Mouse (Mus musculus): Measurements from ENCODE around the gene Msi2.
A peak's percentile ranks its signal among the peaks of the same experiment; 100 is the strongest.

Msi2 gene

DNA sequence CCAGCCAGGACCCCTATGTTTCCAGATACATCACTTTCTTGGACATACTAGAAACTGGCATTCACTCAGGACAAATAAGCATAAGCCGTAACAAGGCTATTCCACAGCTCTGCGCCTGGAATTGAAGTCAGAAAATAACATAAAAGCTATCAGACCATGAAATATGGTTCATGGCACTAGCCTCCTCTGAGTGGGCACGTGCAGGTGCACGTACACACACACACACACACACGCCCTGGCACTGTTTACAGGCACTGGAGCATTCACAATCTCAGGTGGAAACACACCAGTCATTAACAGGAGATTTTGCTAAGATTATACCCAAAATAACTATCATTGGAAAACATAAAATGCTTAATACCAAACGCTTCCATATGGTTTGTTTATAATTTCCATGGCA lies 81.4 kb downstream of the Msi2 start:
- no peak for DNase-seq (ENCODE audit: low spot score)

DNA sequence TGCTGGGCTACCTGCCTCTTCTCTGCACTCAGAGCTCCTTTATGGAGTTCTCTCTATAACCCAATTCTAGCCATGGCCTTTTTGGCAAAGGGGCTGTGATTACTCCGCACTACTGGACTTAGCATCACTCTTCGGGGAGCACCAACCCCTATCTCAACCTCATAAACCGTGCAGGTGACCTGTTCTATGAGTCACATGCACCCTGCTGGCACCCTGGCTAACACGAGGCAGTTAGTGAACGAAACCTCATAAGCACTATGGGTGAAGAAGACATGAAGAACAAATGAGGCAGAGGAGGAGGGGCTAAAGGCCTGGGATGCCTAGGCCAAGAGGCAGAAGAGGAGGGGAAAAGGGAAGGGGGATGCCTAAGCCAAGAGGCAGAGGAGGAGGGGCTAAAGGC lies 82.0 kb downstream of the Msi2 start:
- no peak for DNase-seq (ENCODE audit: low spot score)

DNA sequence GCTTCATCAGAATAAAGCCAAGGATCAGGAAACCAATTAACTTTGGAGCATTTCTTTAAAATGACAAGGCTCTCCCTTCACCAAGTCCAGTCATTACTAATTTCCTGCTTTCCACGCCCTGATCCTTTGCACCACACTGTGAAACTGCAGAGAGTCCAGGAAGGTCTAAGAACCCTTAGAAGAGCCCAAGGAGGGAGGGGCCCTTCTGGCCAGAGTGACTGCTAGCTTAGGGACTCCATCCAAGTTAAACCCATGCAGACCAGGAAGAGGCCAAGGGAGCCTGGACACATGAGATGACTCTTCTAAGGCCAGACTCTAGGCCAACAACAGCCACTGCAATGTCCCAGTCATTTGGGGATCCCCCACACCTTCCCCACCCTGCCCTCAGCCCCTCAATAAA lies 83.7 kb downstream of the Msi2 start:
- DNase-seq (ENCODE audit: low spot score) = no peak

DNA sequence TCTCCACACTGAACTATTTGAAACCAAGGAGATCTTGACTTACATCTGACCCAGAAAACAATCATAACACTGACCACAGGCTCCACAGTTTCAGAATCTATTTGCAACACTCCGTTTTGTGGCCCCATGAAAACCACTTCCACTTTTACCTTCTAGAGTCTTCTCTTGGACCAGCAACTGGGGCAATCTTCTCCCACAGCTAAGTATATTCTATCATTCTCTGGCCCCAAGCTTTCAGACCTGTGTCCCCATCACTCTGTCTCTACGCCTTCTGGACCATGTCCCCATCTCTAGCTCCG lies 86.4 kb downstream of the Msi2 start:
- DNase-seq (ENCODE audit: low spot score) = no peak

DNA sequence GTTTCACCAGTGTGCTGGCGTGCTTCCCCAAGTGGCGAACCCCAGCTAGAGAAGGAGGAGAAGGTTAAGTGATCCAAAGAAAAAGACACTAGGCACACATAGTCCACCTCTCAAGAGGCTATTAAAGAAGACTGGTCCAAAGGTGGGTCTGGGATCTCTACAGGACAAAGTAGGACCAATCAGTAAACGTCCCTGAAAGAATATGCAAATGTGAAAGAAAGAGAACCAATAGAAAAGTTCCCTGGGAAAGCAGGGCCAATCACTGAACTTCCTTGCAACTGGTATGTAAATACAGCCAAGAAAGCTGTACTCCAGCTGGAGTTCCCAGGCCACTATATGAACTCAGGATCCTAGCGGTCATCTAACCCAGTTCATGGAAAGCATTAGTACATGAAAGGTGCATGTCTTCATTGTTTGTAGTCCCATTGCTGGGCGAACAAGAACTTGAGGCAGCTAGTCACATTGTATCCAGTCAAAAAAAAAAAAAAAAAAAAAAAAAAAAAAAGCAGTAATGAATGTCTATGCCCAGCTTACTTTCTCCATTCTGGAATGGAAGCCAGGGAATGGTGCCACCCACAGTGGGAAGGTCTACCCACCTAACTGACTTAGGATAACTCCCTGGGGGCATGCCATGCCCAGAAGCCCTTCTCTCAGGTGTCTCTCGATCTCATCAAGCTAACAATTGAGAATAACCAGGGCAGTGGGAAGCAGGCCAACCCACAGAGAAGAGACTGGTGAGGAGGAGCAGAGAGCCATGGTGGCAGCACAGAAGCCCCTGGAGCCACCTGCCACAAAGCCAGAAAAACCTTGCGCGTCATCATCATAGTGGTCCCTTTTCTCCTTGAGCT lies 87.0 kb downstream of the Msi2 start:
- DNase-seq (ENCODE audit: low spot score) = no peak

DNA sequence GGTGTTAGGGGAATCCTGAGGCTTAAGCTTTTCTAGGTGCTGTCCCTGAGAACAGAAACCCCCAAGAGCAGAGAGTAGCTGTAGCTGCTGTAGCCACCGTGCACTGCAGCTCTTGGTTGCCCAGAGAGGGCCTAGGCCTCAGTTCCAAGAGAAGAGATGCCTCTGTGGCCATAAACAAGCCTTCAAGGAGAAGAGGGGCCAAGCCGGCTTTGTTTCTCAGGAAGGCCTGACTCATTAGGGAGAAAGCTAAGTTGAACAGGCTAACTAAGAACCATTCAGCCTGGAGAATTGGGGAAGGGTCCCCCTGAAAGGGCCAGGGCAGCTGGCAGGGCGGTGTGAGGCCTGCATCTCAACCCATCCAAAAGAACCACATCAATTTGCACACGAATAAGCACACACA lies 88.7 kb downstream of the Msi2 start:
- DNase-seq (ENCODE audit: low spot score) = no peak

DNA sequence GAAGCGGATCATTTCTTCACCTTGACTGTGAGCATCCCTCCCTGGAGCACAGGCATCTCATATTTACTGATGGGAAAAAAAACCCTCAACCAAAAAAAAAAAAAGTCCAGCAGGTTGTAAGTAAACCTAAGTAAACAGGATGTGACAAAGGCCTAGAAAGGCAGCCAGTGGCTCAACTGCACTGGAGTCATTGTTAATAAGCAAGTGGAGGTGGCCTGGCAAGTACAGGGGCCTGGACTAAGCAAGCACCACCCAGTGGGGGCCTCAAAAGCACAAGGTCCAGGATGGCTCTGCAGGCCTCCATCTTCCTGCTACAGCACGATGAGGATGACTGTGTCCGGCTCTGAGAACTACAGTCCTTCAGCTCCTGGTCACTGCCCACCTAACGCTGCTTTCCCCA lies 89.1 kb downstream of the Msi2 start:
- no peak for DNase-seq (ENCODE audit: low spot score)

DNA sequence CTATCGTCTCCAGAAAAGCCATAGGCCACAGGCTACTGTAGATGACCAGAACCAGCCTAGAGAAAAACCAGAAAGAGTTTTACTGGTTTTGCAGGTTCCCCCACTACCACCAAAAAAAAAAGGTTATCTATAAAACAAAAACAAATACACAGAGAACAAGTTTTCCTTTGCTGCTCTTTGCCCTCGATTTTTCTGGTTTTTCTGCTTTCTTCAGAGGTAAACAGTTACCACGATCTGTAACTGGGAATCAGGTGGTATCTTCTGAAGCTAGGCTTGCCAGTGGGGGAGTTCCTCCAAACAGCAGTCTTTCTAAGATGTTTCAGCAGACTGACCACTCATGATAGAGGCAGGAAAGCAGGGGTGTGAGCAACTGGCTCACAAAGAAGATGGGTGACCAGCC lies 89.6 kb downstream of the Msi2 start:
- no peak for DNase-seq (ENCODE audit: low spot score)

DNA sequence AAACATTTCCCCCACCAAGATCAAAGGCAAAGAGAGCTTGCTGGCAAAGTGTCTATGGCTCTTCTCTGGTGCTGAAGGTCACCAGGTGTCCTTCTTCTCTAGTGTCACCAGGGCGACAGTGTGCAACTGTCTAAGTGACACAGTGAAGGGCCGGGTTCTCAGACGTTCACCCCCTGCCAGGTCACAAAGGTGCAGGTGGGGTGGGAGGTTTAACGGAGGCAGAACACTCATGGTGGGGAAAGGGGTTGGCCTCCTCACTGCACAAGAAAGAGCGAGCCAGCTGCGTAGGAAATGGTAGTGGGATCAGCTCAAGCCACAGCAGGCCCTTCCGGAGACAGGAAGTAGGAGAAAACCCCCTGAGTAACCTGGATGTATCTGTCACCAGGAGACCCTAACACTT lies 91.0 kb downstream of the Msi2 start:
- DNase-seq (ENCODE audit: low spot score) = no peak

DNA sequence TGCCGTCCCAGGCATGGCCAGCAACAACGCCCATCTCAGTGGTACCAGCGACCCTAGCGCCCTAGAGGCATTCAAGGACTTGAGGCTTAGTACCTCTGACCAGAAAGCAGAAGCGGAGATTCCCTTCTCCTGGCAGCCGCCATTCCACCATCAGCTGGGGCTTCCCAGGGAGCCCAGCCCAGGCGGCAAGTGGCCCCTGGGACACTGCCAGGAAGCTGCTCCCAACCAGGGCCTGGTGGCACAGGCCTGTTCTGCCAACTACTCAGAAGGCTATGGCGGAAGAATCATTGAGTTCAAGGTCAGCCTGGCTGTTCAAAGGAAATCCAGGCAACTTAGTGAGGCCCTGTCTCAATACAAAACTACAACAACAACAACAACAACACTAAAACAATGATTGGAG lies 91.7 kb downstream of the Msi2 start:
- no peak for DNase-seq (ENCODE audit: low spot score)

DNA sequence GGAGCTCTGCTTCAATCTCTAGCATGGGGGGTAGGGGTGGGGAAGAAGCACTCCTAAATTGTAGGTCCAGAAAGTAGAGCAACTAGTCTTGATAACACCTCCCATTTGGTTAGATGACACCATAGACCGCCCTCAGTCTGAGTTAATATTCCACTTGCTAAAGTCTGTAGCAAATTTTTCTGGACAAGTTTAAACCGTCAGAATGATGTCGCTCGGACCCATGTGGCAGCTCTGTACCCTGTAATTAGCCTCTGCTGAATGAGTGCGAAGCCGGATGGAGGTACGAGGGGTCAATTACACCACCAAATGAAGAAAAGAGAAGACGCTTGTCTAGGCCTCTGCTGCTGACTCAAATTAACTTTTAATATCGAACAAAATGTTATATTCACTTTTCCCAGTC lies 92.3 kb downstream of the Msi2 start:
- no peak for DNase-seq (ENCODE audit: low spot score)

DNA sequence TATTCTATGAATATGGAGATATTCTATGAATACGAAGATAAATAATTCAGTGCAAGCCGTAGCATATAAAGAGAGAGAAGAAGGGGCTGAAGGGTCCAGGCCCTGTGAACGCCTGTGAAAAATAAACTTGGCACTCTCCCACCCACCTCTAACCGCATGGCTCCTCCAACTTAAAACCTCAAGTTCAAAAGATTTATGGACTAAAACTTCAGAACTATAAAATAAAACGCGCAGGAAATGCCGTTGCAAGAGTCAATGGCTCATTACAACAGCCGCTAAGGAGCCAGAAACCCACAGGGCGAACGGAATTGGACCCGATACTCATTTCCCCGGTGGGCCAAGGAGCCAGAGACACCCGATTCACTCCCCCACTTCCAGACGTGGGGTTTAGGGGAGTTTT lies 93.2 kb downstream of the Msi2 start:
- no peak for DNase-seq (ENCODE audit: low spot score)

DNA sequence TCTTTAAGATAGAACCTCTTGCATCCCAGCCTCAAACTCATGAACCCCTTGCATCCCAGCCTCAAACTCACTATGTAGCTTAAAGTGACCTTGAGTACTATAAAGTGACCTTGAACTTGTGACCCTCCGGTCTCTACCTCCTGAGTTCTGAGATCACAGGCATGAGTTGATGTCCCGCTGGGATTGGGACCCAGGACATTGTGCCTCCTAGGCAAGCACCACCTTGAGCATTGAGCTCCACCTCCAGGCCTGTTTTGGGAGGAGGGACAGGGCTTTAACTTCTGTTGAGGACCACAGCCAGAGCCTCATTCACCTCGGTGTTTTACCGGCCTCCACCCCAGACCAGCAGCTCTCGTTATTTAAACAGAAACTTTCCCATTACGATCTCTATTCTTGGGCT lies 93.7 kb downstream of the Msi2 start:
- DNase-seq (ENCODE audit: low spot score) = no peak

DNA sequence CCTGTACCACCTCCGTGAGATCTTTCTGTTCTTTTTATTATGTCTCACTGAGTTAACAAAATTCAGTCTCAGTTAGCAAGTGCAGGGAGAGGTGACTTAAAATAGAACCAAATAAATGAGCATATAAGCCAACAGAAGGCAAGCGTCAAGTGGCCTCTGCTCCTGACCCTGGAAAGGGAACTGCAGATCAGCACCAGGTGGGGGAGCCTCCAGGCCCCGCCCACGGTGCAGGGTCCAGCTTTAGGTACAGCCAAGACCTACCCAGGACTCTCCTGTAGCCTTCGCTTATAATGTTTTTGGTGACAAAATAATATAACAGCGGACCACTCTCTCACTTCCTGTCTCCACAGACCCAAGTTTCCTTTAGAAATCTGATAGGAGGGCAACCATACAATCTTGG lies 94.6 kb downstream of the Msi2 start:
- no peak for DNase-seq (ENCODE audit: low spot score)

DNA sequence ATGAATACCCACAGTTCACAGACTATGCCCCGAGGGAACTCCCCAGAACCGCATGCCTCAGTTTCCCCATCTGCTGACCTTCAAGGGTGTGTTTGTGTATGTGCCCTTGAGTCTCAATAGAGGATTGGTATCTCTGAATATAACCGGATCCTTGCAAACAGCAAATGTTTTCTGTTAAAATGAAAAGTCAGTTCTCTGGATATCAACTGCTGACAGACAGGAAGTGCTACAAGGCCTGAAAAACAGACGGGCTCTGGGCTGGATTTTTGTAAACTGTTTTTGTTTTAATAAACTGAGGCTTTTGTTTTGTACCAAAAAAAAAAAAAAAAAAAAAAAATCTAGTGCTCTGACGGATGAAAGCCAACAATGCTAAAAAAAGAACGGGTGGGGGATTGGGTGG lies 95.8 kb downstream of the Msi2 start:
- DNase-seq (ENCODE audit: low spot score) = no peak

DNA sequence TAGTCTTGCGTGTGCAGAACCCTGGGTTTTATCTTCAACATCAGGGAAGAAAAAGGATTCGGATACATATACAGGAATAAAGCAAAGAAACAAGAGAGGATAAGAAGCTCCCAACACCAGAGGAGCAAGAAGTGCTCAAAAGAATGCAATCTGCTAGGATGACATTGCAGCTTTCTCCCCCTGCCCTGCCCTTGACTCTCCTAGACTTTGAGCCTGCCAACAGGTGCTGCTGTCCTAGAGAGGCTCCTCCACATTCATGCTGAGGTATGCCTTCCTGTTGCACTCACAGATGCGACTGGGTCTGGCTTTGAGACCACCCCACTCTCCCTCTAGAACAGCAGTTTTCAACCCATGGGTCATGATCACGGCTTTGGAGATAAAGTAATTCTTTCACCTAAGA lies 96.5 kb downstream of the Msi2 start:
- DNase-seq (ENCODE audit: low spot score) = no peak

DNA sequence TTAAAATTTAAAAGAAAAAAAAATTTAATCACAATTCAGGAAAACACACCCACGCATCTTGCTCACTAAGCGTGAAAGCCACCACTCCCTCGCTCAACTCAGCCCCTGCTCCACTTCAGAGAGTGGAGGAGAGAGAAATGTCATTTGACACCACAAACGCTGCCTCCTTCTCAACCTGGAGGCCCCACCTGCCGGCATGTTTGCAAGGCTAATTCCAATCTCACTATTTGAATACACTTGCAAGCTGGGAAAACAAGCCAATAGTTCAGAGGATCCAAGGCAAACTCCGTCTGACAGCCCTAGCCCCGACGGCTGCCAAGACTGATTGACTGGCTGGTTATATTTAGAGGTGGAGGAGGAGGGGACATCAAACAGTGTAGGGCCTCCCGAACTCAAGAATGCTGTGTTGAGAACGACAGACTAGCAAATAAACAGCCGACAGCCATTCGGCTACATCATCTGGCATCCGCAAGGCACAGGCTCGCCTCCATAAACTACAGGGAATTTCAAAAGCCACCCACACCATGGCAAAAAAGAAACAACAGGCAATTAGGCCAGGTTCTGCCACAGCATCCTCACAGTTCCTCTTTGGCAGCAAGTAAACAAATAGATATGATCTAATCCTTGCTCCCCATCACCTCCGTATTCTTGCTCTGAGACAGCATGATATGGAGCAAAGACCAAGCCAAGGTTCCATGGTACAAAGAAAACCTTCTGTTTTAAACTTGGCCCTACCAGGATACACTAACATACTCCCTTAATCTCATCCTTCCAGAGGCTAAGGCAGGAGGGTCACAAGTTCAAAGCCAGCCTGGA lies 97.9 kb downstream of the Msi2 start:
- DNase-seq (ENCODE audit: low spot score) = peak; percentile 27

DNA sequence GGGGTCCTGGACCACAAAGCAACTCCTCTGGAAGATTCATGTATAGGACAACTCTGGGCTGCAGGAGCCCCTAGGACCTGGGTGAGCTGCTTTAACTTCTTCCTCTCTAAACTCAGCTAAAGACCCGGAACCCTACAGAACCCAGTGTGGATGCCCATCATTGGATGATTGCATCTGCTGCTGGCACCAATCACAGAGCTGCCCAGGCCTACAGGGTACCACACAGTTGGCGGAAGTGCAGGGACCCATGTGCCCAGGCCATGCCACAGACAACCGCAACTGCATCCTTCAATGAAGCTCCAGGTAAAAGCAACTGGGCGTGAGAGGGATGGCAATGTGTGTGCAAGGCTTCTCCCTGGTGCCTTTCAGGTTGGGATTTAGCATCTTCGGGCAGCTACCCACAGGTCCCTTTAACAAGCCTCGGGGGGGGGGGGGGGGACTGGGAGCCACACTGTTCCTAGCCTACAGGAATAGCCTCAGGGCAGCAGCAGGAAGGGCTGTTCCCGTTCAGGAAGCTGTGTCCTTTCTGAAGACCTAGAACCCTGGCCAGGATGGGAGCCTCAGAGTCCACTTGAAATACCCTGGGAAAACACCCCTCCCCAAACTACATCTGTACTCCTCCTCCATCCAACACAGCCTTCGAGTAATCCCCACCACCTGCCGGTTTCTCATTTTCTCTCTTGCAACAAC lies 98.7 kb downstream of the Msi2 start:
- DNase-seq (ENCODE audit: low spot score) = no peak

DNA sequence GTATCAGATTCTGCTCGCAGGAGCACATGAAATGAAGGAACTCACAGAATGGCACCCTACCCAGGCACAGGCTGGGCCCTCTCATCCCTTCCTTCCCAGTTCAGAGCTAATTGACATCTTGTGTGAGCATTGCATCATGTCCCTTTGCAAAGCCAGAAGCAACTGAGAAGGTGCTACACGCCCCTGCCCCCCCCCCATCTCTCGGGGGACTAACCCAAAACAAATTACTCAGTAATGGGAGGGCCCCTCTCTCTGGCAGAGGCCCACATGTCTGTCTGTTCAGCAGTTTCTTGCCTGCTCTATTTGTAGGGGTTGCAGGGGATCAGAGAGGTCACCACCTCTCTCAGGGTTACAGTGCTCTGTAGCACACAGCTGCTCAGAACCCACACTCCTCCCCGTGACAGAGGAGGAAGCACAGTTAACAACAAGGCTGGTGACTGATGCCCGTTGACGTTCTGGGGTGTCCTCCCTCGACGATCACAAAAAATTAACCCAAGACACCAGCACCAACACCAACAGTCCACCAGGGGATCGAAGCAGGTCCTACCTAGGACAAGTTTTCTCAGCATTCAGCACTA lies 99.5 kb downstream of the Msi2 start:
- no peak for DNase-seq (ENCODE audit: low spot score)

DNA sequence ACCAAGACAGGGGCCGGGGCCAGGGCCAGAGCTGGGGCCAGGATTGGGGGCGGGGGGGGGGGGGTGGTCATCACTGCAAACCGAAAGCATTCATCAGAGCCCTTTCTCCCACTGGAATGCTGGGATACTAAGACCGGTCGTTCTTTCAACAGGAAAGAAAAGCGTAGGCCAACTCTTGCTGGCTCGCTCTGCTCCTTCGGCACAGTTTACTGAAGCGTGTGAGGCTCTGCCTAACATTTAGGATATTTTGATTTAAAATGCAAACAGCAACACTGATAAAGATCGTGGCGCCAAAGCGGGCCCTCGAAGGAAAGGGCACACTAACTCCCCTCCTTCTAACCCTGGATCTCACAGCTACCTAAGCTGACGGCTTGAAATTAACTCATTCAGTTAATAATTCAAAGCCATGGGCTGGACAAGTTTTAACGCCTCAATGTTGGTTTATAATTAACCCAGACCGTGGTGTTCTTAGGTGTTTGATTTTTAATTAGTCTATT lies 100.3 kb downstream of the Msi2 start:
- DNase-seq (ENCODE audit: low spot score) = no peak

DNA sequence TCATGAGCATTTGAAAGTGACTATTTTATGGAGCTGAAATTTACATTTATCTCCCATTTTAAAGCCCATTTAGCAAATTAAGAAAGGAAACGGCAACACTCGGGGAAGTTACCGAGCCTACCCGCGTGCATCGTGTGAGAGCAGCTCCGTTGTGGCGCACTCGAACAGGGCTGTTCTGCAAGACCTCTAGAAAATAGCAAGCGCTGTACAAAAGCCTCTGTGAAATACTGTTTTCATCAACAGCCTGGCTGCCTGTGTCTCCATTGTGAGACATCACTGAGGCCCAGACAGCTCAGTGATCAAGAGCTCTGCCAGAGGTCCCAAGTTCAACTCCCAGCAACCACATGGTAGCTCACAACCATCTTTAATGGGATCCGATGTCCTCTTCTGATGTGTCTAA lies 100.9 kb downstream of the Msi2 start:
- no peak for DNase-seq (ENCODE audit: low spot score)

DNA sequence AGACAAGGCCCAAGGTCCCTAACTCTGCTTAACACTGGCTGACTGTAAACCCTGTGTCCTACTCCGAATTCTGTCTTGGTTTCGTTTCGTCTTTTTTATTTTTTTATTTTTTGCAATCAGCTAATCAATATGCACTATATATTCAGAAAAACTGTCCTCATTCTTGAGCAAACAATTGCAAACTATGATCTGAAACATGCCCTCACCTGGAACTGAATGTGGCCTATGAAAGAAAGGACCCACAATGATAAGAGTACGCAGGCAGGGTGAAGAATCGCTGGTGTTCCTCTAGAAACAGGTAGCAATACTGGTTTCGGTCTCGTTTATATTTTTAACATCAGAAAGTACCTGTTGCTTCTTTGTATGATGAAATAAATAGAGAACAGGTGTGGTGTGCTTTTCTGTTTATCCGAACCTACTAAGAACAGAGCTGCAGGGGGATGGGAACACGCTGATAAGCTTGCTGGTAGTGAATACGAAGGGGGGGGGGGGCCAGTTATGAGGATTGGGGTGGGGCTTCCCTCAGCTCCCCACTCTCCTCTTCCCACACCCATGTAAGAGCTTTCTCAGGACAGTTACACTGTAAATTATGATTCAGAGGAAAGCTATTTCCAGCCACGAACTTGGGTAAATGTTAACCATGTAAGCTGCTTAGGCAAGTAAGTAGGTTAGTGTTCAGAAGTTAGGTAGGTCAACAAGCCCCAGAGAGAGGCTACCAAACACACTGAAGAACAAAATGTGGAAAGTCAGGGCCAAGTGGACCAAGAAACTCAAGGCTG lies 103.6 kb downstream of the Msi2 start:
- DNase-seq (ENCODE audit: low spot score) = no peak

Data from left cerebral cortex, adult 11 months (tissue).